Mouse (Mus musculus) lung, adult 2 months (tissue): ENCODE data around the gene F2.
"Not testable (repeated sequence)": the region's sequence is repeated elsewhere in the genome, so short reads cannot be mapped to it uniquely, and the experiment has no call there.

Experiments
- CTCF ChIP-seq: fragments of 200-500 bp; IDR thresholded peaks from 2 replicates; pipeline ENCODE4 v1.5.1; 2011; ENCODE audit warnings: mild to moderate bottlenecking, low read length, control low read depth; ENCODE audit not compliant: insufficient read depth
- POLR2A ChIP-seq: fragments of 200-500 bp; IDR thresholded peaks from 2 replicates; pipeline ENCODE4 v1.6.1; 2011; ENCODE audit warnings: low read depth, mild to moderate bottlenecking, control low read depth, low read length, borderline replicate concordance; ENCODE audit errors: extremely low read depth

DNA sequence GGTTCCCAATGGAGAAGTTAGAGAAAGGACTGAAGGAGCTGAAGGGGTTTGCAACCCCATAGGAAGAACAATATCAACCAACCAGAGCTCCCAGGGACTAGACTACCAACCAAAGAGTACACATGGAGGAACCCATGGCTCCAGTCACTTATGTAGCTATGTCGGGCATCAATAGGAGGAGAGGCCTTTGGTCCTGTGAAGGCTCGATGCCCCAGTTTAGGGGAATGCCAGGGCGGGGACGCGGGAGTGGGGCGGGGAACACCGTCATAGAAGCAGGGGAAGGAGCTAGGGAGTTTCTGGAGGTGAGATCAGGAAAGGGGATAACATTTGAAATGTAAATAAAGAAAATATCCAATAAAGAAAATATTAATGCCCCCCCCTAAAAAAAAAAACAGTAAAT, 12.8 kb downstream of the F2 start:
- TF ChIP-seq POLR2A, CTCF: not testable (repeated sequence)
